Mouse (Mus musculus): ENCODE results near the gene Clec12b. TPM values are rescaled to one million over a fixed set of nuclear protein-coding genes. Genes with fewer than 3 reads are reported as not detected.
A peak's percentile ranks its signal among the peaks of the same experiment; 100 is the strongest.

Clec12b gene
- total RNA-seq, 1 experiment: not detected

- no peak for TF ChIP-seq ZNF384 (IDR thresholded peaks at IDR 0.05; ENCODE audit: low read depth, low read length)
- TF ChIP-seq HCFC1 (IDR thresholded peaks at IDR 0.05; ENCODE audit: borderline replicate concordance, insufficient read depth, low read length): no peak
- in situ Hi-C loops (cut with MboI; ENCODE audit: low sequenced_read_pairs in 2 of 2, unreplicated experiment in 2 of 2): no loop called here
These were observed 38.0 kb upstream of the Clec12b start for GRCm38 (mm10) chr6:129423734-129424072.

GRCm38 (mm10) chr6:129423040-129423733 is 37.5 kb upstream of the Clec12b start:
- in situ Hi-C loops (cut with MboI; ENCODE audit: low sequenced_read_pairs in 2 of 2, unreplicated experiment in 2 of 2): no loop called here
- H3K27ac ChIP-seq (ENCODE audit: insufficient read depth, low read depth, low read length, poor library complexity, severe bottlenecking): no peak overlapping the region
- TF ChIP-seq HCFC1 (IDR thresholded peaks at IDR 0.05; ENCODE audit: borderline replicate concordance, insufficient read depth, low read length) (no peak), CHD2 (IDR thresholded peaks at IDR 0.05; ENCODE audit: low read depth, low read length) (no peak), ZNF384 (IDR thresholded peaks at IDR 0.05; ENCODE audit: low read depth, low read length) (no peak), MAFK (IDR thresholded peaks at IDR 0.05; ENCODE audit: insufficient read depth, low read depth, low read length) (no peak), ZC3H11A (IDR thresholded peaks at IDR 0.05; ENCODE audit: borderline replicate concordance, low read depth, low read length) (no peak)
- H3K4me1 ChIP-seq (ENCODE audit: control insufficient read depth in 2 of 2, insufficient read depth in 2 of 2, low read length in 2 of 2, poor library complexity in 1 of 2): no peaks in the 10 kb centered on the region
- no peaks in the 10 kb centered on the region for H3K36me3 ChIP-seq (ENCODE audit: control insufficient read depth, insufficient read depth, low read length, poor library complexity, severe bottlenecking)
- no peaks in the 10 kb centered on the region for H3K9me3 ChIP-seq (ENCODE audit: control insufficient read depth, insufficient read depth, low read depth, low read length)
- DNase-seq (ENCODE audit: low read depth, low spot score): peak; percentile 4
- H3K9ac ChIP-seq (ENCODE audit: insufficient read depth, low read depth, low read length, poor library complexity, severe bottlenecking): no peak overlapping the region
- H3K4me3 ChIP-seq (ENCODE audit: insufficient read depth in 1 of 2, low read depth in 1 of 2, low read length in 2 of 2, poor library complexity in 1 of 2, severe bottlenecking in 1 of 2): no peak overlapping the region

More at GRCm38 (mm10) chr6:129423734-129424072, 38.0 kb upstream of the Clec12b start:
- Histone ChIP-seq H3K36me3 (ENCODE audit: control insufficient read depth, insufficient read depth, low read length, poor library complexity, severe bottlenecking) (no peaks in the 10 kb centered on the region), H3K4me3 (ENCODE audit: insufficient read depth in 1 of 2, low read depth in 1 of 2, low read length in 2 of 2, poor library complexity in 1 of 2, severe bottlenecking in 1 of 2) (no peak overlapping the region), H3K9me3 (ENCODE audit: control insufficient read depth, insufficient read depth, low read depth, low read length) (no peaks in the 10 kb centered on the region), H3K4me1 (ENCODE audit: control insufficient read depth in 2 of 2, insufficient read depth in 2 of 2, low read length in 2 of 2, poor library complexity in 1 of 2) (no peaks in the 10 kb centered on the region), H3K9ac (ENCODE audit: insufficient read depth, low read depth, low read length, poor library complexity, severe bottlenecking) (no peak overlapping the region), H3K27ac (ENCODE audit: insufficient read depth, low read depth, low read length, poor library complexity, severe bottlenecking) (no peak overlapping the region)
- DNase-seq (ENCODE audit: low read depth, low spot score): peak; percentile 68

GRCm38 (mm10) chr6:129422311-129422710 is 36.6 kb upstream of the Clec12b start:
- Histone ChIP-seq H3K27ac (ENCODE audit: insufficient read depth, low read depth, low read length, poor library complexity, severe bottlenecking) (no peak overlapping the region), H3K9me3 (ENCODE audit: control insufficient read depth, insufficient read depth, low read depth, low read length) (no peaks in the 10 kb centered on the region), H3K4me1 (ENCODE audit: control insufficient read depth in 2 of 2, insufficient read depth in 2 of 2, low read length in 2 of 2, poor library complexity in 1 of 2) (no peaks in the 10 kb centered on the region), H3K9ac (ENCODE audit: insufficient read depth, low read depth, low read length, poor library complexity, severe bottlenecking) (no peak overlapping the region), H3K36me3 (ENCODE audit: control insufficient read depth, insufficient read depth, low read length, poor library complexity, severe bottlenecking) (no peaks in the 10 kb centered on the region), H3K4me3 (ENCODE audit: insufficient read depth in 1 of 2, low read depth in 1 of 2, low read length in 2 of 2, poor library complexity in 1 of 2, severe bottlenecking in 1 of 2) (no peak overlapping the region)
- in situ Hi-C loops (cut with MboI; ENCODE audit: low sequenced_read_pairs in 2 of 2, unreplicated experiment in 2 of 2): no loop called here
- no peak for TF ChIP-seq ZC3H11A (IDR thresholded peaks at IDR 0.05; ENCODE audit: borderline replicate concordance, low read depth, low read length)
- TF ChIP-seq MAFK (IDR thresholded peaks at IDR 0.05; ENCODE audit: insufficient read depth, low read depth, low read length): no peak
- no peak for TF ChIP-seq CHD2 (IDR thresholded peaks at IDR 0.05; ENCODE audit: low read depth, low read length)
- no peak for TF ChIP-seq HCFC1 (IDR thresholded peaks at IDR 0.05; ENCODE audit: borderline replicate concordance, insufficient read depth, low read length)
- no peak for TF ChIP-seq ZNF384 (IDR thresholded peaks at IDR 0.05; ENCODE audit: low read depth, low read length)
- DNase-seq (ENCODE audit: low read depth, low spot score): no peak

- H3K4me3 ChIP-seq (ENCODE audit: insufficient read depth in 1 of 2, low read depth in 1 of 2, low read length in 2 of 2, poor library complexity in 1 of 2, severe bottlenecking in 1 of 2): no peak overlapping the region
- no peak for DNase-seq (ENCODE audit: low read depth, low spot score)
- no peak overlapping the region for H3K9ac ChIP-seq (ENCODE audit: insufficient read depth, low read depth, low read length, poor library complexity, severe bottlenecking)
- no peaks in the 10 kb centered on the region for H3K4me1 ChIP-seq (ENCODE audit: control insufficient read depth in 2 of 2, insufficient read depth in 2 of 2, low read length in 2 of 2, poor library complexity in 1 of 2)
- in situ Hi-C loops (cut with MboI; ENCODE audit: low sequenced_read_pairs in 2 of 2, unreplicated experiment in 2 of 2): no loop called here
- H3K27ac ChIP-seq (ENCODE audit: insufficient read depth, low read depth, low read length, poor library complexity, severe bottlenecking): no peak overlapping the region
- TF ChIP-seq ZC3H11A (IDR thresholded peaks at IDR 0.05; ENCODE audit: borderline replicate concordance, low read depth, low read length): no peak
- TF ChIP-seq HCFC1 (IDR thresholded peaks at IDR 0.05; ENCODE audit: borderline replicate concordance, insufficient read depth, low read length): no peak
- TF ChIP-seq MAFK (IDR thresholded peaks at IDR 0.05; ENCODE audit: insufficient read depth, low read depth, low read length): no peak
- no peak for TF ChIP-seq CHD2 (IDR thresholded peaks at IDR 0.05; ENCODE audit: low read depth, low read length)
- no peak for TF ChIP-seq ZNF384 (IDR thresholded peaks at IDR 0.05; ENCODE audit: low read depth, low read length)
- no peaks in the 10 kb centered on the region for H3K9me3 ChIP-seq (ENCODE audit: control insufficient read depth, insufficient read depth, low read depth, low read length)
- no peaks in the 10 kb centered on the region for H3K36me3 ChIP-seq (ENCODE audit: control insufficient read depth, insufficient read depth, low read length, poor library complexity, severe bottlenecking)
These were observed 28.5 kb upstream of the Clec12b start for GRCm38 (mm10) chr6:129414177-129414576.

- no peak for DNase-seq (ENCODE audit: low read depth, low spot score)
- Histone ChIP-seq H3K27ac (ENCODE audit: insufficient read depth, low read depth, low read length, poor library complexity, severe bottlenecking) (no peak within 1 kb of the TSS), H3K36me3 (ENCODE audit: control insufficient read depth, insufficient read depth, low read length, poor library complexity, severe bottlenecking) (no peaks in the 10 kb centered on the region), H3K9me3 (ENCODE audit: control insufficient read depth, insufficient read depth, low read depth, low read length) (no peaks in the 10 kb centered on the region), H3K4me3 (ENCODE audit: insufficient read depth in 1 of 2, low read depth in 1 of 2, low read length in 2 of 2, poor library complexity in 1 of 2, severe bottlenecking in 1 of 2) (no peak within 1 kb of the TSS), H3K9ac (ENCODE audit: insufficient read depth, low read depth, low read length, poor library complexity, severe bottlenecking) (no peak within 1 kb of the TSS), H3K4me1 (ENCODE audit: control insufficient read depth in 2 of 2, insufficient read depth in 2 of 2, low read length in 2 of 2, poor library complexity in 1 of 2) (no peaks in the 10 kb centered on the region)
- TF ChIP-seq MAFK (IDR thresholded peaks at IDR 0.05; ENCODE audit: insufficient read depth, low read depth, low read length): no peak
- TF ChIP-seq ZC3H11A (IDR thresholded peaks at IDR 0.05; ENCODE audit: borderline replicate concordance, low read depth, low read length): no peak
- no peak for TF ChIP-seq CHD2 (IDR thresholded peaks at IDR 0.05; ENCODE audit: low read depth, low read length)
- TF ChIP-seq ZNF384 (IDR thresholded peaks at IDR 0.05; ENCODE audit: low read depth, low read length): no peak
- no peak for TF ChIP-seq HCFC1 (IDR thresholded peaks at IDR 0.05; ENCODE audit: borderline replicate concordance, insufficient read depth, low read length)
- in situ Hi-C loops (cut with MboI; ENCODE audit: low sequenced_read_pairs in 2 of 2, unreplicated experiment in 2 of 2): no loop called here
These were observed 22.9 kb upstream of the Clec12b start, which contains the start of gene Clec9a for GRCm38 (mm10) chr6:129408562-129408961. Gene Clec9a (plus strand): TSS chr6:129408862.

Data from ES-E14 (cell line).